Mouse (Mus musculus) brain, adult 2 months (tissue): ENCODE results near the gene Kcnk7.
A peak's percentile ranks its signal among the peaks of the same experiment; 100 is the strongest.

ENCODE experiments used
- DNase-seq: peaks from one replicate; pipeline ENCODE4 v3.0.0; 2011; ENCODE audit warnings: low read depth, low spot score

Gene Kcnk7

GRCm38 (mm10) chr19:5724549-5724941, 20.4 kb downstream of the Kcnk7 start:
- no peak for DNase-seq

GRCm38 (mm10) chr19:5725029-5725707, 21.0 kb downstream of the Kcnk7 start:
- no peak for DNase-seq

GRCm38 (mm10) chr19:5725767-5726515, 21.8 kb downstream of the Kcnk7 start, which contains the start of gene Ehbp1l1:
TSS of gene Ehbp1l1 (minus strand) at chr19:5726317.
- no peak for DNase-seq

GRCm38 (mm10) chr19:5726961-5727578, 22.9 kb downstream of the Kcnk7 start:
- no peak for DNase-seq

- peak; percentile 84 for DNase-seq
Observed at GRCm38 (mm10) chr19:5727701-5728100, 23.5 kb downstream of the Kcnk7 start.

- DNase-seq: peak; percentile 63
Observed at GRCm38 (mm10) chr19:5728631-5729443, 24.7 kb downstream of the Kcnk7 start.

- peak; percentile 90 for DNase-seq
Observed at GRCm38 (mm10) chr19:5729444-5729815, 25.3 kb downstream of the Kcnk7 start, which contains the start of gene Fam89b. TSS of gene Fam89b (minus strand) at chr19:5729653.

- no peak for DNase-seq
Observed at GRCm38 (mm10) chr19:5730314-5731186, 26.4 kb downstream of the Kcnk7 start.

- peak; percentile 98 for DNase-seq
Observed at GRCm38 (mm10) chr19:5731264-5731978, 27.3 kb downstream of the Kcnk7 start.

- no peak for DNase-seq
Observed at GRCm38 (mm10) chr19:5734325-5734724, 30.2 kb downstream of the Kcnk7 start.

GRCm38 (mm10) chr19:5739446-5739845, 35.3 kb downstream of the Kcnk7 start:
- DNase-seq: no peak

GRCm38 (mm10) chr19:5740320-5741317, 36.5 kb downstream of the Kcnk7 start, which contains the start of gene Ltbp3:
TSS of gene Ltbp3 (plus strand) at chr19:5740904.
- DNase-seq: peak; percentile 74

GRCm38 (mm10) chr19:5741641-5742240, 37.6 kb downstream of the Kcnk7 start:
- DNase-seq: peak; percentile 79

- DNase-seq: no peak
Observed at GRCm38 (mm10) chr19:5742241-5742641, 38.1 kb downstream of the Kcnk7 start.

GRCm38 (mm10) chr19:5743576-5743975, 39.4 kb downstream of the Kcnk7 start:
- peak; percentile 66 for DNase-seq

GRCm38 (mm10) chr19:5745756-5746710, 41.9 kb downstream of the Kcnk7 start:
- peak; percentile 76 for DNase-seq

GRCm38 (mm10) chr19:5746907-5747363, 42.8 kb downstream of the Kcnk7 start:
- no peak for DNase-seq
